Mouse (Mus musculus): Measurements from ENCODE around the gene Prps1l3. TPM values are rescaled to one million over a fixed set of nuclear protein-coding genes. Genes with fewer than 3 reads are reported as not detected.
A peak's percentile ranks its signal among the peaks of the same experiment; 100 is the strongest.
"Not testable (repeated sequence)": the region's sequence is repeated elsewhere in the genome, so short reads cannot be mapped to it uniquely, and the experiment has no call there.

Prps1l3 gene
- polyA plus RNA-seq, 1 experiment from 2014 or later = 68.2 TPM

GRCm38 (mm10) chr12:57197363-57198026 lies 32.7 kb upstream of the Prps1l3 start, which contains the start of gene Slc25a21:
TSS of gene Slc25a21 (minus strand) at chr12:57197472.
- H3K4me2 ChIP-seq (ENCODE audit: low read depth, low read length) = peak within 1 kb of the TSS; percentile 91
- peak within 1 kb of the TSS; percentile 59 for H3K4me3 ChIP-seq (ENCODE audit: low read length)
- H3K27ac ChIP-seq (ENCODE audit: low read length) = no peak within 1 kb of the TSS
- H3K9me3 ChIP-seq (ENCODE audit: control insufficient read depth, low read length) = no peaks in the 10 kb centered on the region
- 72% methylated on average over 10 of the region's 10 CpGs for WGBS
- H3K27me3 ChIP-seq (ENCODE audit: control insufficient read depth, insufficient read depth, low read depth, low read length) = peaks cover 8% of the 10 kb centered on the region
- peak within 1 kb of the TSS; percentile 68 for H3K9ac ChIP-seq (ENCODE audit: low read length)
- ATAC-seq (ENCODE audit: low read depth) = no peak
- 0 out of 2 replicates have a peak, but pooled peaks cover 2% of the 10 kb centered on the region for H3K4me1 ChIP-seq (replicated peaks; ENCODE audit: control insufficient read depth, insufficient read depth, low read length)
- no peaks in the 10 kb centered on the region for H3K36me3 ChIP-seq (ENCODE audit: control insufficient read depth, insufficient read depth, low read length)

GRCm38 (mm10) chr12:57198269-57198668 lies 31.9 kb upstream of the Prps1l3 start:
- ATAC-seq (ENCODE audit: low read depth) = no peak
- Histone ChIP-seq H3K9me3 (ENCODE audit: control insufficient read depth, low read length) (no peaks in the 10 kb centered on the region), H3K4me1 (replicated peaks; ENCODE audit: control insufficient read depth, insufficient read depth, low read length) (0 out of 2 replicates have a peak, but pooled peaks cover 2% of the 10 kb centered on the region), H3K27me3 (ENCODE audit: control insufficient read depth, insufficient read depth, low read depth, low read length) (peaks cover 8% of the 10 kb centered on the region), H3K4me2 (ENCODE audit: low read depth, low read length) (no peak overlapping the region), H3K9ac (ENCODE audit: low read length) (no peak overlapping the region), H3K4me3 (ENCODE audit: low read length) (no peak overlapping the region), H3K27ac (ENCODE audit: low read length) (no peak overlapping the region), H3K36me3 (ENCODE audit: control insufficient read depth, insufficient read depth, low read length) (no peaks in the 10 kb centered on the region)

GRCm38 (mm10) chr12:57199427-57199826 lies 30.8 kb upstream of the Prps1l3 start:
- 0 out of 2 replicates have a peak, but pooled peaks cover 2% of the 10 kb centered on the region for H3K4me1 ChIP-seq (replicated peaks; ENCODE audit: control insufficient read depth, insufficient read depth, low read length)

DNA sequence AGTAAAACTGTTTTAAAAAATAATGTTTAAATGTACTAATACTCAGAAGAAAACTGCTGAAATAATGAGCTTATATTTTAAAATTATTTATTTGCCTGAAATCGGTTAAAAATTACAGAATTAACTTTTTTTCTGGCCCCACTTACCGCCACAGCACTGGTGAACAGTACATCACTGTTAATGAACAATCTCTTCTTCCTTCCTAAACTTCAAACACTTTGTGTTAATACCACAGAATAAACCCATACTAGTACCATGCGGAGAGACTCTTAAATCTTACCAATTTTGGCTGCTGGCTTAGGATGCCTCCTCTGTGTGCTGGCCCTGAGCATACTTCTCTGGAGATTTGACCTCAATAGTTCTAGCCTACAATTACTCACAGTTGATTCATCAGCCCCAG lies 28.3 kb upstream of the Prps1l3 start:
- Histone ChIP-seq H3K9ac (ENCODE audit: low read length) (no peak overlapping the region), H3K4me3 (ENCODE audit: low read length) (no peak overlapping the region), H3K27ac (ENCODE audit: low read length) (no peak overlapping the region), H3K9me3 (ENCODE audit: control insufficient read depth, low read length) (no peaks in the 10 kb centered on the region), H3K4me2 (ENCODE audit: low read depth, low read length) (no peak overlapping the region), H3K27me3 (ENCODE audit: control insufficient read depth, insufficient read depth, low read depth, low read length) (peaks cover 6% of the 10 kb centered on the region), H3K36me3 (ENCODE audit: control insufficient read depth, insufficient read depth, low read length) (no peaks in the 10 kb centered on the region), H3K4me1 (replicated peaks; ENCODE audit: control insufficient read depth, insufficient read depth, low read length) (no peaks in the 10 kb centered on the region)
- WGBS = 89% methylated on average over 3 of the region's 3 CpGs
- no peak for ATAC-seq (ENCODE audit: low read depth)

More at GRCm38 (mm10) chr12:57199427-57199826, 30.8 kb upstream of the Prps1l3 start:
- no peak for ATAC-seq (ENCODE audit: low read depth)
- H3K9ac ChIP-seq (ENCODE audit: low read length) = no peak overlapping the region
- H3K4me3 ChIP-seq (ENCODE audit: low read length) = no peak overlapping the region
- H3K36me3 ChIP-seq (ENCODE audit: control insufficient read depth, insufficient read depth, low read length) = no peaks in the 10 kb centered on the region
- peaks cover 8% of the 10 kb centered on the region for H3K27me3 ChIP-seq (ENCODE audit: control insufficient read depth, insufficient read depth, low read depth, low read length)
- H3K9me3 ChIP-seq (ENCODE audit: control insufficient read depth, low read length) = no peaks in the 10 kb centered on the region
- H3K27ac ChIP-seq (ENCODE audit: low read length) = no peak overlapping the region
- H3K4me2 ChIP-seq (ENCODE audit: low read depth, low read length) = no peak overlapping the region
- WGBS = 91% methylated on average over 2 of the region's 2 CpGs

DNA sequence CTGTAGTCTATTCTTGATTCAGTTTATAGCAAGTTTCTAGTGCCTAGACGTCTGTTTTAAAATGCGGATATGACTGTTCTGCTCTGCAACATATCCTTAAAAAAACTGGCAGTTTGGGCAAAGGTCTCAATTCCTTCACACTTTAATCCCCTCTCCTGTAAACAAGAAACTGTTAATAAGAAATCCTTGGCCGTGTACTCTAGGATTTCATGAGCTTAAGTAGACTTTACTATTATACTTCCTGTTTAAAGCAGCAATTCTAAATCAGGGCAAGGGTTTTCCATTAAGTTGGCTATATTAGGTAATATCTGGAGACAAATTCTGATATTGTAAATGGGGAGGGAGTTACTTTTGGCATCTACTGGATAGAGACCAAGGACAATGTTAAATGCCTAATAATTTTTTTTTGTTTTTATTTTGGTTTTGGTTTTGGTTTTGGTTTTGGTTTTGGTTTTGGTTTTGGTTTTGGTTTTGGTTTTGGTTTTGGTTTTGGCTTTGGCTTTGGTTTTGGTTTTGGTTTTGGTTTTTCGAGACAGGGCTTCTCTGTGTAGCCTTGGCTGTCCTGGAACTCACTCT lies 25.8 kb upstream of the Prps1l3 start:
- H3K9me3 ChIP-seq (ENCODE audit: control insufficient read depth, low read length) = no peaks in the 10 kb centered on the region
- H3K4me3 ChIP-seq (ENCODE audit: low read length) = no peak overlapping the region
- H3K27ac ChIP-seq (ENCODE audit: low read length) = no peak overlapping the region
- no peaks in the 10 kb centered on the region for H3K27me3 ChIP-seq (ENCODE audit: control insufficient read depth, insufficient read depth, low read depth, low read length)
- WGBS = 74% methylated on average over 4 of the region's 4 CpGs
- H3K4me1 ChIP-seq (replicated peaks; ENCODE audit: control insufficient read depth, insufficient read depth, low read length) = no peaks in the 10 kb centered on the region
- no peaks in the 10 kb centered on the region for H3K36me3 ChIP-seq (ENCODE audit: control insufficient read depth, insufficient read depth, low read length)
- ATAC-seq (ENCODE audit: low read depth) = no peak
- H3K9ac ChIP-seq (ENCODE audit: low read length) = no peak overlapping the region
- no peak overlapping the region for H3K4me2 ChIP-seq (ENCODE audit: low read depth, low read length)

GRCm38 (mm10) chr12:57211353-57212311 lies 18.6 kb upstream of the Prps1l3 start:
- Histone ChIP-seq H3K27ac (ENCODE audit: low read length) (no peak overlapping the region), H3K36me3 (ENCODE audit: control insufficient read depth, insufficient read depth, low read length) (no peaks in the 10 kb centered on the region), H3K9me3 (ENCODE audit: control insufficient read depth, low read length) (no peaks in the 10 kb centered on the region), H3K4me1 (replicated peaks; ENCODE audit: control insufficient read depth, insufficient read depth, low read length) (no peaks in the 10 kb centered on the region), H3K4me3 (ENCODE audit: low read length) (peak overlapping the region; percentile 50), H3K4me2 (ENCODE audit: low read depth, low read length) (peak overlapping the region; percentile 69), H3K9ac (ENCODE audit: low read length) (peak overlapping the region; percentile 61), H3K27me3 (ENCODE audit: control insufficient read depth, insufficient read depth, low read depth, low read length) (no peaks in the 10 kb centered on the region)
- 3% methylated on average over 30 of the region's 30 CpGs for WGBS
- peak; percentile 86 for ATAC-seq (ENCODE audit: low read depth)

GRCm38 (mm10) chr12:57212463-57212862 lies 17.7 kb upstream of the Prps1l3 start:
- not testable (repeated sequence) for H3K27ac ChIP-seq (ENCODE audit: low read length); H3K9ac ChIP-seq (ENCODE audit: low read length); H3K4me3 ChIP-seq (ENCODE audit: low read length); H3K9me3 ChIP-seq (ENCODE audit: control insufficient read depth, low read length); H3K4me1 ChIP-seq (replicated peaks; ENCODE audit: control insufficient read depth, insufficient read depth, low read length); H3K36me3 ChIP-seq (ENCODE audit: control insufficient read depth, insufficient read depth, low read length); ATAC-seq (ENCODE audit: low read depth); H3K27me3 ChIP-seq (ENCODE audit: control insufficient read depth, insufficient read depth, low read depth, low read length); H3K4me2 ChIP-seq (ENCODE audit: low read depth, low read length)
- WGBS = 66% methylated on average over 5 of the region's 5 CpGs

DNA sequence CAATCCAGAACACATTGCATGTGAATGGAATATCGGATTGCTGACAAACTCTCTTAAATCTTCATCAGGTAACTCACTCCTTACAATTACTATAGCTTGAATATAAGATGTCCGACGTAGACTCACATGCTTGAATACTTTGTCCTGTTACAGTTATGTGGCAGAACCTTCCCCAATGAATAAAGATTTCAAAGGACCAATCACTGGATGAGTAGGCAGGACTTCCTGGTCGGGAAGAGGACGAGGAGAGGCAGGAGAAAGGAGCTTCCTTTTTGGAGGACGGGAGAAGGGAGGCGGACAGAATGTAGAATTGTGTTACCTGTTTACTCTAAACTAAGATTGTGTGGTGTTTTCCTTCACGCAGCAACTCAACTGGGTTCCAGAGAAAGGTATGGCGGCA lies 3.8 kb upstream of the Prps1l3 start:
- WGBS = 83% methylated on average over 9 of the region's 9 CpGs
- no peak for ATAC-seq (ENCODE audit: low read depth)

GRCm38 (mm10) chr12:57227776-57228175 lies 2.4 kb upstream of the Prps1l3 start:
- H3K27ac ChIP-seq (ENCODE audit: low read length) = no peak overlapping the region
- H3K4me3 ChIP-seq (ENCODE audit: low read length) = no peak overlapping the region
- 81% methylated on average over 4 of the region's 8 CpGs for WGBS
- ATAC-seq (ENCODE audit: low read depth) = no peak
- no peaks in the 10 kb centered on the region for H3K9me3 ChIP-seq (ENCODE audit: control insufficient read depth, low read length)
- H3K4me2 ChIP-seq (ENCODE audit: low read depth, low read length) = no peak overlapping the region
- H3K9ac ChIP-seq (ENCODE audit: low read length) = no peak overlapping the region
- no peaks in the 10 kb centered on the region for H3K36me3 ChIP-seq (ENCODE audit: control insufficient read depth, insufficient read depth, low read length)
- H3K4me1 ChIP-seq (replicated peaks; ENCODE audit: control insufficient read depth, insufficient read depth, low read length) = 0 out of 2 replicates have a peak, but pooled peaks cover 2% of the 10 kb centered on the region
- H3K27me3 ChIP-seq (ENCODE audit: control insufficient read depth, insufficient read depth, low read depth, low read length) = no peaks in the 10 kb centered on the region

More for the DNA sequence above, 3.8 kb upstream of the Prps1l3 start:
- H3K4me3 ChIP-seq (ENCODE audit: low read length) = no peak overlapping the region
- no peak overlapping the region for H3K9ac ChIP-seq (ENCODE audit: low read length)
- H3K4me1 ChIP-seq (replicated peaks; ENCODE audit: control insufficient read depth, insufficient read depth, low read length) = no peaks in the 10 kb centered on the region
- H3K27ac ChIP-seq (ENCODE audit: low read length) = no peak overlapping the region
- H3K36me3 ChIP-seq (ENCODE audit: control insufficient read depth, insufficient read depth, low read length) = no peaks in the 10 kb centered on the region
- no peaks in the 10 kb centered on the region for H3K27me3 ChIP-seq (ENCODE audit: control insufficient read depth, insufficient read depth, low read depth, low read length)
- no peaks in the 10 kb centered on the region for H3K9me3 ChIP-seq (ENCODE audit: control insufficient read depth, low read length)
- no peak overlapping the region for H3K4me2 ChIP-seq (ENCODE audit: low read depth, low read length)

Measured in lung, embryonic 16.5 days (tissue).